Mouse (Mus musculus): ENCODE results near the gene Sox8.

The Sox8 gene

DNA sequence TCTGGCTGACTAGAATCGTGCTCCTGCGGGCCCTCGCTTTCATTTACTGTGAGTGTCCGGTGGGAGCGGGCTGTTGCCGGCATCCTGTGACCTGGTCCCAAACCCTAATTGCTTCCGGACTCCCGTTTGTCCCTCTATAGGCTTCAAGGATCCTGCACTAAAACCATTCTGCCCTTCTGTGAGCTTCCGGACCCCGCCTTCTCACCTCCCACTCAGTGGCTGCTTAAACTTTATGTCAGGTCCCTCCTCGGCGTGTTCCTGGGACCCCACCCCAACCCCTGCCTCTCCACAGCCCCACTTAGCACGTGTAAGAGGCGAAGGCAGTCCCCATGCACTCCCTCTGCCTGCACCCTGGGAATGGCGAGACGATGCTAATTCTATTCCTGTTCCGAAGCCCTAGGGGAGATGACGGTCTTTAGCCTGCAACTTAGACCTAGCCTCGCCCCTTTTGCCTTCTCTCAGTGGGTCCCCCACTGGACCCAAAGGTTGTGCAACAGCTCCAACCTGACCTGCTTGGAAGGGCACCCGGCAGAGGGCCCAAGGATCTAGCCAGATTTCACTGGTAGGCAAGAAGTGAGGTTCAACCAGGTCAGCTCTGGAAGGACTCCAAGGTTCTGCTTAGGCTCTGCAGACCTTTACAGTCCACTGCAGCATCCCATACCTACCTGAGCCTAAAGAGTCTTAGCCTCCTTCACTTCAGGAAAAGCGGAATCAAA is 9.0 kb upstream of the Sox8 start:
- no peak for DNase-seq (ENCODE audit: low spot score in 2 of 2)

DNA sequence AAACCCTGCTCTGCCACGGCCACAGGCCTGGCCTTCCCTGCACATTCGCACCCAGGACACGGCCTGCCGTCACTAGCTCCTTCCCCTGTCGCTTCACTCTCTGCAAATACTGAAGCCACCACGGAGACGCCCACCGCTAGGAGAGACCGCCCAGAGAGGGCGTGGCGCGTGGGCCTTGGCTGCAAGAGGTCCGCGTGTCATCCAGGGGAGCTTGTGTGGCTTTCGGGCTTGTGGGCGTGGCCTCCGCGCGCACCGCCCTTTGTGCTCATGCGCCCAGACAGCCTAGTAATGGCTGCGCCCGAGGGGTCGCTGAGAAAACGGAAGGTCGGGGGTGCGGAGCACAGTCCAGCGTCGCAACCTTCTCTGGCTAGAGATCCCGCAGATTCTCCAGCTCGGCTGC is 8.4 kb upstream of the Sox8 start, which contains the start of gene Lmf1:
Gene Lmf1, plus strand, starts transcription at position 166 of the 400 bp plus-strand sequence.
- DNase-seq (ENCODE audit: low spot score in 2 of 2), result peak; percentile 92 to 97

DNA sequence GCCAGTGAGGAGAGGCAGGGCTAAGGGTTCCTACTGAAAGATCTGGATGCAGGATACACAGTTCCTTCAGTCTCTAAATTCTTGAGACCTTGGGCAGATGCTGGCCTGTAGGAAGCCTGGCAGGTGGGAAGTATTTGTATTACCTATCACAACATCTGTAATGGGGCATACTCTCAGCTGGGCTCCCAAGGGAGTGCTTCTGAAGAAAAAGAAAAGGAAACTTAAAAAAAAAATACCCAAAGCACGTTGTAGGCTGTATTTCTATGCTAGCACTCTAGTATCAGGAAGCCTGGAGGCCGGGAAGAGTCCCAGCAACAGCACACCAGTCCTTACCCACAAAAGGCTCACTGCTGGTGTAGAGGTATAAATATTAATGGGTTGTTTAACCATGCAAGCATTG is 7.2 kb upstream of the Sox8 start:
- no peak for DNase-seq (ENCODE audit: low spot score in 2 of 2)

DNA sequence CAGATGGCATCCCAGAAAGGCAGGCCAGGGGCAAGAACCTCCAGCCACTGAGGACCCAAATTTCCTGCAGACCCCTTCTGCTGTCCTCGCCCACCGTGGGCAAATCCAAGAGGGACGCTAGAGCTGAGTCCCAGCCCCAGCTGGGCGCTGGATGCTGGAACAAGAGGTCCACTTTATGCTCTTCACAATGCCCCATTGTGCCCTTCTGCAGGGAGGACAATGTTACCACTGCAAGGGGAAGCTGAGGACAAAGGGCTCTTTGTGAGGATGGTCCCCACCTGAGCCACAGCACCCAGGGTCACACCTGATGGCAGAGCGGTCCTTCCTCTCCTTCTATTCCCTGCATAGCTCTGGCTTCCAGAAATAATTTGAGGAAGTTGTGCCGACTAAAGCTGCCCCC is 6.8 kb upstream of the Sox8 start:
- DNase-seq (ENCODE audit: low spot score in 2 of 2), result no peak

DNA sequence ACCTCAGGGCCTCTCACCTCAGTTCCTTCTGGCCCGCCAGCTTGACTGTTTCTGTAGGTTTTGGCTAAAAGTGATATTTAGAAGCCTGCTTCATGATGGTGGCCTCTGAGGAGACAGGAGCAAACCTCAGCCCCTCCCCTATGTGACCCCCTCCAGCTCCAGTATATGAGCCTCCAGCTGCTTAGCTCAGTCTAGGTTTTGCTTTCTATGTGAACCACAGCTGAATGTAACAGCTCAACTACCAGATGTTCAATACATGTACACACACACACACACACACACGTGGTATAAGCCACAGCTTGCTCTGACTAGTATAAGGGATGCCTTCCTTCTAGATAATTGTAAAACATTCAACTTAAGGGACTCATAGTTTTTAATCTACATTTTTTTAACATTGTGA is 5.5 kb upstream of the Sox8 start:
- no peak for DNase-seq (ENCODE audit: low spot score in 2 of 2)

DNA sequence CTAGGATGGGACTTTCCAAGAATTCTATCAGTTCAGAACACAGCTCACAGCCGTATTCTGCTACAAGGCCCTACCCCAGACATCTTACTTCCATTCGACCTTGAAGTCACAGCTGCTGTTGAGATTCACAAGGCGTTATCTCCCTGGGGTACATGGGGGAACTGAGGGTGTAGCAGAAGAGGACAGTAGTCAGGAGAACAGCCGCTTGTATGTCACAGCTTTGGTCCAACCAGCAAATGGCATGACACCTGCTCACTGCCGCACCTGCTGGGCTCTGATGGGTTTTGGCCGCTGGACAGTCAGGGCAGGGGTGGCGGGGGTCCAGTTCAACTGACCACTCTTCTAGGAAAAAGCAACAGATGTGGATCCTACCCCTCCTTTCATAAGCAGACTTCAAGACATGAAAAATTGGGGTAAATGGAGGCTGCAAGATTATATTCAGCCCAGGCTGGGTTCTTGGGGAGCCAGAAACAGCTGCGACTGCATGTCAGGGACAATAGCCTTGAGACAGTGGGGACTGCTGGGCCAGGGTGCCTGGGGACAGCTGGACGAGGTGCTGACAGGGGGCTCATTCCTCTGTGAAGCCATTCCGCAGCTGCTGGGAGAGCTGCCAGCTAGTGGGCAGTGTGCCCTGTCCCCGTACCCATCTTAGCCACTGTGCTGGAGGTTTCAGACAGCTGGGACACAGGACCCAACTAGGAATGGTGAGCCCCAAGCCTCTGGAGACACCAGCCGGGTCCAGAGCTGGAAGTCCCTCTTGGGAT is 4.9 kb upstream of the Sox8 start:
- peak in 1 of 2 experiments; percentile 66 for DNase-seq (ENCODE audit: low spot score in 2 of 2)

DNA sequence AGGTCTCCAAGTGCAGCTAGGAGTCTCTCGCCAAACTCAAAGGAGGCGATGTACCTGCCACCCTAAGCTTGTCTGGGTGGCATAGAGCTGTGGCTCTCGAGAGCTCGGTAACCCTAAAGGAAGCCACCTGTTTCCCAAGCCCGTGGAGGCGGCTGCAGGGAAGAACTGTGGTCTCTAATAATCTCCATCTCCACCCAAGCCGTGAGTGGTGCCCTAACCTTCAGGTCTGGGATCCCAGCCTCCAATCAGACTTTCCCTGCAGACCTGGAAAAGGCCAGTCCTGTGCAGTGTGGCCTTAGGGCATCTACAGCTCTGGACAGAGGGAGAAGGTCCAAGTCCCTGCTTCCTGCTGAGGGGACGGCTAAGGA is 951 bp upstream of the Sox8 start:
- no peak for DNase-seq (ENCODE audit: low spot score in 2 of 2)

DNA sequence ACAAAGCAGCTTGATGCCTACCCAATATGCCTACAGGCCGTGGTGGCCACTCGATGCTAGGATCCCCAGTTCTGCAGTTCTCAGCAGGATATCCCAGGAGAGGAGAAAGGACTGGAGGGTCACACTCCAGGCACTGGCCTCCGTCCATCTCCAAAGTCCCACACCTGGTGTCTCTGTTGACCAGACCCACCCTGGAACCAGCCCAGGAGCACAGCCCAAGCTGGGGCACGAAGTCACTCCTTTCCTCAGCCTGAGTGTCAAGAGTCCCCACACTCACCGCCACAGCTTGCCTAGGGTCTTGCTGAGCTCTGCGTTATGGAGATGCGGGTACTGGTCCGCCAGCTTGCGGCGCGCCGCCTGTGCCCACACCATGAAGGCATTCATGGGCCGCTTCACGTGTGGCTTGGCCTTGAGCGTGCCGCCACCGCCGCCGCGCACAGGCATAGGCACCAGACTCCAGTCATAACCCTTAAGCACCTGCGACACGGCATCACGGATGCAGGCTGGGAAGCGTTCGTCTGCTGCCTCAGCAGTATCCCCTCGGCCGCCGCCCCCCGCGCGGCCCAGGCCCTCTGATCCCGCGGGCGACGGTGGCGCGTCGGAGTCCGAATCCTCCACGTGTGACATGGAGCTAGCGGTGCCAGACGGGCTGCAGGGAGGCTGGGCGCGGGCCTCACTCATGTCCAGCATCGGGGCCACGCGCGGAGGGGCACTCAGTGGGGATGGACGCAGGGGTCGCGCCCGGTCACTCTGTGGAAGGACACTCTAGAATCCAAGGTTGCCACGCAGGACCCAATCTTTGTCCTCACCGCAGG is 446 bp downstream of the Sox8 start:
- no peak for DNase-seq (ENCODE audit: low spot score in 2 of 2)

DNA sequence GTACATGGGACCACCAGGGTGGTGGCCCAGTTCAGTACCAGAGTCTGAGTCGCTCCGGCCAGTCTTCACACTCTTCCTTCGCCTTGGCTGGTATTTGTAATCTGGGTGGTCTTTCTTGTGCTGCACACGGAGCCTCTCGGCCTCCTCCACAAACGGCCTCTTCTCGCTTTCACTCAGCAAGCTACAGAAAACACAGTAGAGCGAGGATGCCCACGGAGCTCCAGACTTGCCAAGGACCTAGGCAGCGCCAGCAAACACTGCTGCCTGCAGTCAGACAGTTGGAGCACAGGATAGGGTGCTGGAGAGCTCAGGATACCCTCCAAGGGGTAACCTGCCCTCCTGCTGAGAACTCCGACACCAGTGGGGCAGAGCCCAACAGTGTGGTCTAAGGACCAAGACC is 1.6 kb downstream of the Sox8 start:
- no peak for DNase-seq (ENCODE audit: low spot score in 2 of 2)

DNA sequence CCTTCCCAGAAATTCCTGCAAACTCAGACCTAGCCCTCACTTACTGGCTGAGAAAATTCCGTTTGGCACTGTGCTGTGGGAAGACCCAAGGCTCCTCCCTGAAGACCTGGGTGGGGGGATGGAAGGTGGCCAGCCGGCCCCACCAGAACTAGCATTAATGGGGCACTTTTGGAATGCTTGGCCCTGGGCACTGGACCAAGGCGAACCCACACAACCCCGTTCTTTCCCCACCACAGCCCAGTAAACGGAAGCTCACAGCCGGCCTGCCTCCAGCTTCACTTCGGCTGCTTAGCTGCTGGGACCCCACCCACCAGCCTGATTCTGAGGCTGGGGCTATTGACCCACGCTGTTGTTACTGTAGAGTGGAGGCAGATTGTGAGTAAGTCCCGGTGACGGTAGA is 2.3 kb downstream of the Sox8 start:
- DNase-seq (ENCODE audit: low spot score in 2 of 2), result no peak

DNA sequence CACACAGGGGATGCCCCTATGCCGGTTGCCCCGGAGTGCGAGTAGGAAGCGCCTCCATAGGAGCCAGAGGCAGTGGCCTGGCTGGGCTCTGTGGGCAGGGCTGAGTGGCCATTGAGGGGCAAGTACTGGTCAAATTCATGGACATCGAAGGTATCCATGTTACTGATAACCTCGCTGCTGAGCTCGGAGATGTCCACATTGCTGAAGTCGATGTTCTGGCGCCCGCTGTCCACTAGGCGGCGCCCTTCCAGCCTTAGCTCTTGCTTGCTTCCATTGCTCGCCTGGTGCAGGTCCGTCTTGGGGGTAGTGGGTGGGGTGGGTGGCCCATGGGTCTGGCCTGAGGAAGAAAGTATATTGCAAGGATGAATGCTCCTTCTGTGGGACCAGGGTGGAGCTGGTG is 2.7 kb downstream of the Sox8 start:
- DNase-seq (ENCODE audit: low spot score in 2 of 2), result peak in 1 of 2 experiments; percentile 85

DNA sequence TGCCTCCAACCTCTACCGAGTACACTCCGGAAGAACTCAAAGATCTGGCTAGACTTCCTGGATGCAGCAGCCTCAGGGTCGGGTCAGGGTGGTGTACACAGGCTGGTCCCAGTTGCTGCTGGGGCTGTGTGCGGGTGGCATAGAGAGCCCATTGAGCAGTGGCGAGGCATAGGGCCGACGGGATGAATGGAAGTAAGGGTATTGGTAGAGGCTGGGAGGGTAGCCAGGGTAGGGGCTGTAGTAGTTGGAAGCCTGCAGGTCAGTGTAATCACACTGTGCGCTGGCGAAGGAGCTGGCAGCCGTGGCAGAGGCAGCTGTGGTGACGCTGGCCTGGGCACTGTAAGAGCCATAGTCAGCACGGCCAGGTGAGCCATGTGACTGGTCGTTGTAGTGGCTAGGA is 3.2 kb downstream of the Sox8 start:
- no peak for DNase-seq (ENCODE audit: low spot score in 2 of 2)

DNA sequence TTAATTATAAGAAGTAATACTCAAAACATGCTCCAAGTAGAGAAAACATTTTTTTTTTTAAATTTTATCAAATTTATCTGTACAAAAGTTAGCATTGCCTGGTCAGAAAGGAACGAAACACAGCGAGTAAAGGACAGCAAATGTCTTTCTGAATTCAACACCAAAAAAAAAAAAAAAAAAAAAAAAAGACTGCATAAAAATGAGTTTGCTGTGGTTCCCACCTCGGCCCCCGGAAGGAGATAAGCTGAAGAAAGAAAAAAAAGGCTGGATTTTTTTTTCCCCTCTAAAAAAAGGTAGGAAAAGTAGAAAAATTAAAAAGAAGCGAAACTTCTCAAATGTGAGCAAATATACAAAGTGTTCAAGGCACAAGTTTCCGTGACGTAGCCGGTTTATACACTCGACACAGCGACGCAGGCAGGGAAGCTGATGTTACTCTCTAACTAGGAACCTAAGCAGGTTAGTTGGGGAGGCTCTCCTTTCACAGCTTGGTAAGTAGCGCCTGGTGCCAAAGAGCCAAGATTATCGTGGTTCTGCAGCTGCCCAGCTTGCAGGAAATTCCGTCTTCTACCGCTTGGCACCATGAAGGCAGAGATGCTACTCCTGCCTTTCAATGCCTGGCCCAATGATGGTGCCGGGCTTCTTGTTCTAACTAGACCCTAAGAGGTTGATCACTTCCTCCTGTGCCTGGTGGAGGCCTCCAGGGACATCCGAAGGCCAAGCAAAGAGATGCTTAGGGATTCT is 4.5 kb downstream of the Sox8 start:
- no peak for DNase-seq (ENCODE audit: low spot score in 2 of 2)

DNA sequence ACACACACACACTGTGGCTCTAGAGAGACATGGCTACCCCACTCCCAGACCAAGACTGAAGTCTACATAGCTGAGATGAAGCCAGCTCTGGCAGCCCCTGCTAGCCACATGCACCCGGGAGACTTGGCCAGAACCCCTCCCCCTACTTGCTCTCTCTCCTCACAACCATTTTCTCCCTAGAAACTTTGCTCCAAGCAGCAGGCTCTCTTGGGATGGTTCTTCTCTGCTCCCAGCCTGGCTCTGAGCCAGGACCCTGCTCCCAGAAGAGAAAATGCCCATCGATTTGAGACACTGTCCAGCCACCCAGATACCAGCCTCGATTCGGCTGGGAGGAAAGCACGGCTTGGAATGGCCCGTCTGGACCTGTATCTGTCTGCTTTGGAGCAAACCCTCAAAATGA is 5.2 kb downstream of the Sox8 start:
- no peak for DNase-seq (ENCODE audit: low spot score in 2 of 2)

DNA sequence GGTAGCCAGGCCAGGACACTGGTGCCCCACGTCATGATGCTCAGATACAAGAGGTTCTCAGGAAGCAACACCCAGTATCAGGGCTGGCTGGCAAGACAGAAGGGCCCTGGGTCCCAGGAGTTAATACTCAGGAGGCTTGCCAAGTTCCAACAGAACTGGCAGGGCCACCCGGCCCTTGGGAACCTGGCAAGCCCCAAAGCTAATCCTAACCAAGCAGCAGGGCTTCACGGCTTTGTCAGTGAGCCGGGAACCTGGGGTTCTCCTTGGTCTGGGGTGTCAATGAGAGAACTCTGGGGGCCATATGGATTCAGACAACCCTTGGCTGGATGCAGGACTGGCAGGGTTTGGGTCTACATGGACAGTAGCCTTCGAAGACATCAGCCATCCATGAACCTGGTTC is 6.0 kb downstream of the Sox8 start:
- DNase-seq (ENCODE audit: low spot score in 2 of 2), result no peak

DNA sequence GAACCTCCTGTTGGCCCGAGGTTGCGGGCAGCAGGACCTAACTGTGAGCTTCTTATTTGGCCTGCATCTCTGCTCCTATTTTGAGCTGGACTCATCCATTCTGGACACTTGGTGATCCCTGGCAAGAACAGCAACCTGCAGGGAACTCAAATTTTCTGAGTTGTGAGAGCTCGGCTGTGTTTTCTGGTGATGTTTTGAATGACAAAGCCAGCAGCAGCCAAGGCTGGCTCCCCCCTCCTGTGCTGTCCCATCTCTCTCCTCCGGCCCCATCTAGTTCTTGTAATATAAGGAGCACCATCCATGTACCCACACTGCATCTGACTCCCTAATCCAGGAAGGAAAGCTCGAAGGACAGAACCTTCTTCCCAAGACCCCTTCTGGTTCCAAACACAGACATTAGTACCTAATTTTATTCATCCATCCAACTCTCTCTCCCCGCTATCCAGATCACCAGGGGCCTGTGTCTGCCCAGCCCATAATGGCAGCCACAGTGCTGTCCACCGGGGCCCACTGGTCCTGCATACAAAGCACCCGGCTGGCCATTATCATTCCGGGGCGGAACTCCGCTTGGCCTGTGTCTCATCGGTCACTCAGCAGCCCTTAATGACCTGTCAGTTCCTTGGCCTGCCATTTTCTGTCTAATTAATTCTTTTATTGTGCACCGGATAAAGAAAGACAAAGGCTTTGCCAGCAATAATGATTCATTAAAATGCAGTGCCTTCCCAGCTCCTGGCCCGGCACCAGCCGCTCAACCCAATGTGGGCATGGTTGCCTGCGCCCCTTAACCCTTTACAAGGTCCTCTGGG is 9.1 kb downstream of the Sox8 start:
- peak in 1 of 2 experiments; percentile 69 for DNase-seq (ENCODE audit: low spot score in 2 of 2)

DNA sequence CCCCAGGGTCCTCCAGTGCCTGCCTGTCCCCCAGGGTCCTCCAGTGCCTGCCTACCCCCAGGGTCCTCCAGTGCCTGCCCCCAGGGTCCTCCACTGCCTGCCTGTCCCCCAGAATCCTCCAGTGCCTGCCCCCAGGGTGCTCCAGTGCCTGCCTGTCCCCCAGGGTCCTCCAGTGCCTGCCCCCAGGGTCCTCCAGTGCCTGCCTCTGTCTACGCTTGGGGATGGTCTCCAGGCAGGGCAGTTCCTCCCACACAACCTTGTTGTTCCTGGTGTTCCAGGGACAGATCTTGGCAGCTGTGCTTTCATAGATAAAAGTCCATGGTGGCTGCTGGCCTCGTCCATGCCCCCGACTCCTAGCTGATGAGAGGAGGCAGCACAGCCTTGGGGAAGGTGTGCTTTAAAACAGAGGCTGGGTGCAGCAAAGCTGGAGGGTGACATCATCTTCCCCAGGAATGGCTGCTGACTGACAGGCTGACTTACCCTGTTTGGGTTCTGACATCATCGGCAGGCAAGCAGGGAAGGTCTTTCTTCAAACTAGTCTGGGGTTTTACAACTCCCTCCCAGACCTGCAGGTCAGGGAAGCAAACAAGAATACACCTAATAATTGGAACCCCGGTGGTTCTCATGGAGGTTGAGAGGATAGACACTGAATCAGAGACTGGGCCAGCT is 9.8 kb downstream of the Sox8 start:
- no peak for DNase-seq (ENCODE audit: low spot score in 2 of 2)

DNA sequence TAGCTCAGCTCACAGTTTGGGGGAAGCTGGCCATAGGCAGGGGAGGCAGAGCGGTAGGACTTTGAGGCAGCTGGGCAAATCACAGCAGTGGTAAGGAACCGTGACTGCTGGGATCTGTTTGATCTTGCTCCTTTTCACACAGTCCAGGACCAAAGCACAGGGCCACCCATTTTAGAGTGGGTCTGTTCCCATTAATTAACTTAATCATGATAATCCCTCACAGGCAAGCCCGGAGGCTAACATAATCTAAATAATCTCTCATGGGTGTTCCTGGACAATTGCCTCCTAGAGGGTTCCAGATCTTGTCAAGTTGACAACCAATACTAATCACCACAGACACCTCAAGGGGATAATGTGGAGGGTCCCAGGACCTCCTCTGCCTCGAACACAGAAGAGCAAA is 10.9 kb downstream of the Sox8 start:
- DNase-seq (ENCODE audit: low spot score in 2 of 2), result no peak

DNA sequence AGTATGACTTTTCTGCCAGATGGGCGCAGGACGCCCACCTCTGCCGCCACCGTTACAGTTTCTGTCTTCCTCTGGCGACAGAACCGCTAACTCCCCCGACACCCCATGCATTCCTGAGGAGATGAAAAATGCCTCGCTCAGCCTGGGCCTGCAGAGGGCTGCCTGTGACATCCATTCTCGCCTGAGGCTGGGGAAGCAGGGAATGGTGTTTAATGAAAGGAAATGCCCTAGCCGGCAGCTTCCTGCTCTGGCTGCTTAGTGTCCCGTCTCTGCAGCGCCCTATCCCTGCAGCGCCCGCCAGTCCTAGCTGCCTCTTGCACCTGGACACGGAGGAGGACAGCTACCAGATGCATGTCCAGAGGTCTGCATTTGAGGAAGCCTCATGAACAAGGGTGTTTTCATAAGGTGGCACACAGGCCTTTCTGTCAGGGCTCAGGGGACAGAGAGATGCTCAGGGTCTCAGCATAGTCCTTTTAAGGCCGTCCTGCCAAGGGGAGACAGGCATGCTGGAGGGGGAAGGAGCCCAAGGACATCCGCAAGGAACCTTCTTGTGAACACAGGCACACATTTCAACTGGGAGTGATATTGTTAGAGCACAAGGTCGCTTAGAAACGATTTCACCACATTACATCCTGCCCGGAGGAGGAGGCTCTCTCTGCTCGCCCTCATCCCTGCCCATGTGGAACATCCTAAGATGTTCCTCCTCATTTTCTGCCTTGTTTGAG is 13.7 kb downstream of the Sox8 start:
- DNase-seq (ENCODE audit: low spot score in 2 of 2), result peak in 1 of 2 experiments; percentile 91

All from left cerebral cortex, adult 9 months (tissue).